Mouse (Mus musculus) hindbrain, embryonic 16.5 days (tissue): ENCODE measurements at regions not wholly inside any gene's neighbourhood (a gene's known extent, or its start where the extent isn't known, plus 50 kb on each side); places are given as distances from the start of the nearest gene placed in this dataset.

Source experiments
- ATAC-seq: fragments of 200-750 bp; cut with Nextera tagmentation; 2 replicates; pipeline ENCODE4 v1.8.0; 2017; ENCODE audit warnings: moderate TSS enrichment, moderate library complexity
- H3K27ac ChIP-seq: fragments of 300-500 bp; sonication (generic); 2 replicates; pipeline ENCODE4 v1.5.1; 2014; ENCODE audit warnings: low read depth, mild to moderate bottlenecking, control low read depth, low read length, moderate library complexity
- H3K27me3 ChIP-seq: fragments of 300-500 bp; sonication (generic); replicated peaks from 2 replicates; pipeline ENCODE4 v1.6.1; 2014; ENCODE audit warnings: low read length; ENCODE audit not compliant: control insufficient read depth, insufficient read depth
- H3K36me3 ChIP-seq: fragments of 300-500 bp; sonication (generic); 2 replicates; pipeline ENCODE4 v1.6.1; 2014; ENCODE audit warnings: mild to moderate bottlenecking, low read length, moderate library complexity, mixed read lengths; ENCODE audit not compliant: control insufficient read depth, insufficient read depth
- H3K4me1 ChIP-seq: fragments of 300-500 bp; sonication (generic); 2 replicates; pipeline ENCODE4 v1.6.1; 2014; ENCODE audit warnings: low read depth, low read length; ENCODE audit not compliant: control insufficient read depth, insufficient read depth
- H3K4me2 ChIP-seq: fragments of 300-500 bp; sonication (generic); 2 replicates; pipeline ENCODE4 v1.6.1; 2014; ENCODE audit warnings: mild to moderate bottlenecking, low read length, control low read depth, moderate library complexity
- H3K4me3 ChIP-seq: fragments of 300-500 bp; sonication (generic); 2 replicates; pipeline ENCODE4 v1.5.1; 2014; ENCODE audit warnings: mild to moderate bottlenecking, low read length, control low read depth, moderate library complexity
- H3K9ac ChIP-seq: fragments of 300-500 bp; sonication (generic); 2 replicates; pipeline ENCODE4 v1.6.1; 2014; ENCODE audit warnings: low read depth, mild to moderate bottlenecking, control low read depth, low read length, moderate library complexity
- H3K9me3 ChIP-seq: fragments of 300-500 bp; sonication (generic); 2 replicates; pipeline ENCODE4 v1.6.1; 2014; ENCODE audit warnings: mild to moderate bottlenecking, low read length, moderate library complexity; ENCODE audit not compliant: control insufficient read depth
- WGBS: fragments of 180-500 bp; shearing (Covaris S2); extraction: QIAGEN DNeasy Blood & Tissue Kit; methylation state at CpG from one replicate; pipeline ENCODE4 v1.1.7; 2014; 5-methylcytosine and 5-hydroxymethylcytosine counted together

DNA sequence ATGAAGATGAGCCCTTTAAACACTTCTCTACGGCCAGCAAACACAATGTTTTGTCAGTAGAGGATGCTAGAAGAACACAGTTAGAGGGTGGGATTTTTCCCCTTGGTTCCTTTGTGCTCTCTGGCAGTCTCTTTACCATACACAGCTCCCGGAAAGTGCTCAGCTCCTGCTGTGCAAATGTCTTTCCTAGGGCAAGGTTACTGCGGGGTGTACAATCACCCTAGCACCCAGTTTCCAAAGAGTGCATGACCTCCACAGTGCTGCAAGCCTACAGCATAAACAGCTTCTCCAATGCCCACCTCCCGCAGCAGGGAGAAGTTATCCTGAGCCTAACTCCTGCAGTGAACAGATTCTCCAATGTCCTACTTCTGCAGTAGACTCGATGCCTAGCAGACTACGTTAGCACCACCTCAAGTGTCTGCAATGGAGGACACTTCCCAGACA is 366.4 kb downstream of the Pbx1 start:
- Histone ChIP-seq H3K27ac (no peak overlapping the region), H3K4me1 (peaks cover 3% of the 10 kb centered on the region)
- ATAC-seq: peak; percentile 58; the same call in 1 of the 2 replicates

DNA sequence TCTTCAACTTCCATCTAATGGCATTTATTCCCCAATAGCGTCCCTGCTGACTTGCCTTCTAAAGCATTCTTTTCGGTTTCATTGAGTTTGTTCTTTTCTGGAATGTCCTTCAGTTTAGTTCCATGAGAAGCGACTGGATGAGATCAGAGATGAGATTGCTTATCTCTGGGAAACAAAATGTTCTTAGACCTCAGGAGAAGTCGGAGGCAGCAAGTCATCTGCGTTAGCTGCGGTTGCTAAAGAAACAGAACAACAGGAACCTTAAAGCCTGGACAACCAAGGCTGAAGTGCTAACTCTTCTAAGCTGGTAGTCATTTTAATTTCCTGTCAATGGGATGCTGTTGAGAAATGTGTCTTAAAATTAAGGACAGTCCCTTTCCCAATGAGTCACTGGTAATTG is 365.3 kb downstream of the Pbx1 start:
- Histone ChIP-seq H3K9ac (no peak overlapping the region), H3K27ac (0 out of 2 replicates have a peak overlapping the region, but pooled peaks have one; percentile 3), H3K4me2 (no peak overlapping the region), H3K36me3 (no peaks in the 10 kb centered on the region), H3K27me3 (no peaks in the 10 kb centered on the region), H3K4me3 (no peak overlapping the region), H3K4me1 (peaks cover 4% of the 10 kb centered on the region), H3K9me3 (no peaks in the 10 kb centered on the region)
- 70% methylated on average over 6 of the region's 6 CpGs for WGBS
- ATAC-seq: no peak

More for the DNA sequence above, 366.4 kb downstream of the Pbx1 start:
- Histone ChIP-seq H3K9me3 (no peaks in the 10 kb centered on the region), H3K36me3 (no peaks in the 10 kb centered on the region), H3K9ac (no peak overlapping the region), H3K4me3 (no peak overlapping the region), H3K27me3 (no peaks in the 10 kb centered on the region), H3K4me2 (no peak overlapping the region)
- WGBS: 34% methylated on average over 6 of the region's 6 CpGs

DNA sequence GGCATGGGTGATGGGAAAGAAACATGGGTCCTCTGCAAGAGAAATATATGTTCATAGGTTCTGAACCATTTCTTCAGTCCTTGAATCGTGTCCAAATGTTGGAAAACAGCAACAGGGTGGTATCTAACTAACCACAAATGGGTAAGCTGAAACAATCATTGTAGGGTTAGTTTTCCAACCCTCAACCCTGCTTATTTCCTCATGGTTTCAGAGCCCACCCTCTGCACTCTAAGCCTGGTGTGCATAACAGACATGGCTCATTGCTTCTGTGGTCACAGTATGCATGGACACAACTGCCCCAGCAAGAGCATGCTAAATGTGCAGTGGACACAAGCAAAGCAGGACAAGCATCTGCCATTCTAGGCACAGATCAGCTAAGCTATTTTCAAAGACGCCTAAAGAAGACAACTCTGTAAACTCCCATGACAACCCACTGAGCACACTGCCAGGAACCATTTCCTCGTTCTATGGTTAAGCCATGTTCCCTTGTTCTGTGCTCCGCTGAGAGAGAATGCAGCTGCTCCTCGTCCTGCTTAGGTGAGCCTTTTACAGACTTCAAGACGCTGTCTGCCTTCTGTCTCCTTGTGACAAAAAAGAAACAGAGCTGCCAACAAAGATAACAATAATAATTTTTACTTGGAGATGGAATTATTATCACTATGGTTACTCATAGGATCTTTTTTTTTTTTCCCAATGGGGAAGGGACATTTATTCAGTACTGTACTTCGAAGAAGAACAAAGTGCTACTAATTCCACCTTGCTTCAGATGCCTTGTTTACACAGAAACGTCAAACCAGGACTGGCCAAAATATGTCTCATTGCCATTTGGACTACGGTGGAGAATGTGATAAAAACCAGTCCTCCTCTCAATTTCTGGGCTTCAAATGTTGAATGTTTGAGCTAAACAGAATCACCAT is 363.8 kb downstream of the Pbx1 start:
- H3K4me1 ChIP-seq: peaks cover 7% of the 10 kb centered on the region
- no peak overlapping the region for H3K9ac ChIP-seq
- H3K36me3 ChIP-seq: no peaks in the 10 kb centered on the region
- H3K27me3 ChIP-seq: no peaks in the 10 kb centered on the region
- no peaks in the 10 kb centered on the region for H3K9me3 ChIP-seq
- 61% methylated on average over 9 of the region's 9 CpGs for WGBS
- no peak overlapping the region for H3K27ac ChIP-seq
- ATAC-seq: no peak
- no peak overlapping the region for H3K4me2 ChIP-seq
- no peak overlapping the region for H3K4me3 ChIP-seq

DNA sequence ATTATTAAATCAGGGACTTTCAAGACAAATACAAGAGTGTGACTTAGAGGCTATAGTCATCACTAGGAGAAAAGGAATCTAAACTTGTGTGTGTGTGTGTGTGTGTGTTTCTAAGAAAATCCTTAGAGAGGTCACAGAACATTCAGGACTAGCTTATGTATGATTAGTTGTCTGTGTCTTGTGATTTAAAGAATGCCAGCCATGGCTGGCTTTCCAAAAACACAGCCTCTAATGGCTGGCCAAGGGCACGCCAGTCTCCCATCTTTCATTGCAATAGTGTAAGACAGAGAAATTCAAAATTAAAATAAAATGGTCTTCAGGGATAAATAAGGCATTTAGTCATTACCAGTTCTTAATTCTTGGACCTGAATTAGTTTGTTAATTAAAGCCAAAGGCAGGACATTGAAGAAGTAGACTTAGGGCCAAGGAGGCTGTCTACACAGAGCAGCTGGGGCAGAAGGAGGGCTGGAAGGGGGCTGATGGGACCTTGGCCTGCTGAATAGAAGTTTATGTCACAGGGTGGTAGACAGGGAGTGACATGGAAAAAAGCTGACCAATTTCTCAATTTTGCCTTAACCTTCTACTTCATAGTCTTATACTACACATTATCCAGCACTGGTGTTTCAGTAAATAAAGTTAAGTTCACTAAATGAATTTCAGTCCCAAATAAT is 363.0 kb downstream of the Pbx1 start:
- H3K4me1 ChIP-seq: peaks cover 7% of the 10 kb centered on the region
- whole genome bisulfite sequencing: 81% methylated on average over 1 of the region's 1 CpGs
- ATAC-seq: no peak
- no peak overlapping the region for H3K9ac ChIP-seq
- no peaks in the 10 kb centered on the region for H3K9me3 ChIP-seq
- no peaks in the 10 kb centered on the region for H3K27me3 ChIP-seq
- no peaks in the 10 kb centered on the region for H3K36me3 ChIP-seq
- H3K4me3 ChIP-seq: no peak overlapping the region
- H3K4me2 ChIP-seq: no peak overlapping the region
- H3K27ac ChIP-seq: no peak overlapping the region
